Mouse (Mus musculus): ENCODE results near the gene Rnd2.

DNA sequence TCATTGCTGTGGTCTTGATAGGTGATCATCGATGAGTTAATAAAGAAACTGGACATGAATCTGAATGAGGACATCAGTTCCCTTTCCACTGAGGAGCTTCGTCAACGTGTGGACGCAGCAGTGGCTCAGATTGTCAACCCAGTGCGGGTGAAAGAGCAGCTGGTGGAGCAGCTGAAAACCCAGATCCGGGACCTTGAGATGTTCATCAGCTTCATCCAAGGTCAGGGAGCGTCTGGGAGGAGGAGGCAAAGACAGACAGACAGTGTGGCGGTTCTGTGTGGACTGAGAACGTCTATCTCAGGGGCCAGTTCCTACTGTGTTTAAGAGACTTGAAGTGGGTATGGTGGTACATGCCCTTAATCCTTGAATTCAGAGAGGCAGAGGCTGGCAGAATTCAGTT, 33.5 kb upstream of the Rnd2 start:
- TF ChIP-seq POLR2A (IDR thresholded peaks at IDR 0.05; ENCODE audit: low read depth, low read length) (no peak), CTCF (IDR thresholded peaks at IDR 0.05; ENCODE audit: extremely low read depth, insufficient read depth, insufficient read length, insufficient replicate concordance) (no peak)
